Comparison of ENCODE assay signal across 30 mouse cellular contexts in genomic region chr9:45313913-45314312, GRCm38 (mm10). TPM values are rescaled to one million over a fixed set of nuclear protein-coding genes. Genes with fewer than 3 reads are reported as not detected.
"Had no signal": no experiment of that assay in that cellular context is flagged by ENCODE, and none has a peak within 500 bp of the region (broad histone marks: within the 10 kb centered on the region; RNA-seq: fewer than 3 reads in every experiment).

No protein-coding gene starts in this region.

- H3K27ac ChIP-seq: gastrocnemius, adult 2 months; heart, adult 2 months; heart, embryonic 13.5 days; heart, embryonic 15.5 days; hindbrain, embryonic 13.5 days; hindbrain, embryonic 15.5 days; hindbrain, postnatal 0 days; layer of hippocampus, adult 2 months; left cerebral cortex, adult 2 months; limb, embryonic 10.5 days; limb, embryonic 12.5 days had no signal

- H3K9me3 ChIP-seq: heart, embryonic 13.5 days; heart, embryonic 15.5 days; hindbrain, embryonic 13.5 days; hindbrain, embryonic 15.5 days; limb, embryonic 10.5 days; limb, embryonic 12.5 days had no signal

- H3K4me3 ChIP-seq: gastrocnemius, adult 2 months; heart, adult 2 months; heart, embryonic 13.5 days; heart, embryonic 15.5 days; hindbrain, embryonic 13.5 days; hindbrain, embryonic 15.5 days; layer of hippocampus, adult 2 months; left cerebral cortex, adult 2 months; limb, embryonic 10.5 days; limb, embryonic 12.5 days had no signal

- ATAC-seq: hindbrain, postnatal 0 days; intestine, postnatal 0 days had no signal

- H3K9ac ChIP-seq: heart, embryonic 13.5 days; heart, embryonic 15.5 days; hindbrain, embryonic 13.5 days; hindbrain, embryonic 15.5 days; limb, embryonic 12.5 days had no signal

- DNase-seq: gastrocnemius, adult 2 months; gastrocnemius, postnatal 10 days; gastrocnemius, postnatal 25 days; heart, adult 11 months; heart, adult 2 months; heart, postnatal 14 days; heart, postnatal 36 days; kidney, adult 18-20 months; kidney, adult 8-10 months; kidney, postnatal 10 days; kidney, postnatal 25 days; kidney, postnatal 4 days; liver had no signal

- H3K4me1 ChIP-seq: hindbrain, embryonic 13.5 days; hindbrain, embryonic 15.5 days; limb, embryonic 10.5 days; limb, embryonic 12.5 days had no signal

- H3K27me3 ChIP-seq: hindbrain, embryonic 15.5 days had no signal

- H3K36me3 ChIP-seq: heart, embryonic 13.5 days; heart, embryonic 15.5 days; hindbrain, embryonic 13.5 days; hindbrain, embryonic 15.5 days; limb, embryonic 10.5 days; limb, embryonic 12.5 days had no signal

- H3K4me2 ChIP-seq: heart, embryonic 11.5 days; heart, embryonic 13.5 days; heart, embryonic 15.5 days; hindbrain, embryonic 13.5 days; hindbrain, embryonic 15.5 days; limb, embryonic 12.5 days; liver, embryonic 11.5 days had no signal

RNA-seq across cellular contexts. Expression of gene Tmprss13, which starts 5.0 kb away (rescaled TPM):
- total RNA-seq: hematopoietic stem cell, adult 5-6 weeks; hindbrain, postnatal 0 days; layer of hippocampus, adult 2 months; layer of hippocampus, postnatal 10 days; layer of hippocampus, postnatal 25 days; left cerebral cortex, adult 2 months; left cerebral cortex, postnatal 14 days; left cerebral cortex, postnatal 36 days had no signal
- polyA plus RNA-seq: heart, embryonic 13.5 days; hindbrain, embryonic 13.5 days; hindbrain, embryonic 15.5 days; hindbrain, postnatal 0 days had no signal

RNA-seq across cellular contexts. Expression of gene Fxyd6, which starts 56.1 kb away (rescaled TPM):
- total RNA-seq: hematopoietic stem cell, adult 5-6 weeks had no signal
